Mouse (Mus musculus) heart, adult 8-10 months (tissue): ENCODE data around the gene F11r. TPM values are rescaled to one million over a fixed set of nuclear protein-coding genes. Genes with fewer than 3 reads are reported as not detected.

Experiments used
- total RNA-seq, 4 experiments: library from RNA; stranded (reverse); gene quantifications; 2 replicates each; pipeline ENCODE4 v1.2.4; 2022

Gene F11r
- total RNA-seq, 4 experiments from 2014 or later = 34.5 to 36.2 (median 35.6) TPM

Other genes starting within 250 kb of the F11r start
- 100 to 1,000 TPM; 193 to 360 (median 253) TPM for gene Pcp4l1, start 241.3 kb upstream of the F11r start, total RNA-seq
- not detected for gene Nr1i3, start 223.6 kb upstream of the F11r start, total RNA-seq
- 100 to 1,000 TPM in 1 of 4 experiments, 10 to 100 TPM in 3; 94.3 to 111 (median 97.4) TPM for gene Tomm40l, start 215.0 kb upstream of the F11r start, total RNA-seq
- 1 to 10 TPM; 1.8 to 4.9 (median 1.9) TPM for gene Apoa2, start 212.5 kb upstream of the F11r start, total RNA-seq
- gene Fcer1g, start 203.2 kb upstream of the F11r start, total RNA-seq = 10 to 100 TPM in 2 of 4 experiments, 1 to 10 TPM in 2; 8.2 to 14.4 (median 11.5) TPM
- gene Adamts4, start 187.1 kb upstream of the F11r start, total RNA-seq = under 1 TPM; 0.19 to 0.60 (median 0.25) TPM
- gene Ndufs2, start 186.1 kb upstream of the F11r start, total RNA-seq = 1,000 to 10,000 TPM; 1,619 to 1,708 (median 1,672) TPM
- 10 to 100 TPM; 15.4 to 20.8 (median 19.1) TPM for gene B4galt3, start 167.2 kb upstream of the F11r start, total RNA-seq
- 10 to 100 TPM; 11.9 to 16.6 (median 12.7) TPM for gene Ppox, start 156.3 kb upstream of the F11r start, total RNA-seq
- gene Usp21, start 149.5 kb upstream of the F11r start, total RNA-seq = 10 to 100 TPM; 18.9 to 21.1 (median 19.9) TPM
- 10 to 100 TPM; 88.2 to 96.3 (median 90.7) TPM for gene Ufc1, start 142.5 kb upstream of the F11r start, total RNA-seq
- 10 to 100 TPM; 21.2 to 26.1 (median 21.9) TPM for gene Dedd, start 108.4 kb upstream of the F11r start, total RNA-seq
- 10 to 100 TPM; 26.9 to 36.8 (median 29.4) TPM for gene Nit1, start 91.9 kb upstream of the F11r start, total RNA-seq
- 100 to 1,000 TPM in 1 of 4 experiments, 10 to 100 TPM in 3; 55.3 to 103 (median 78.2) TPM for gene Pfdn2, start 91.9 kb upstream of the F11r start, total RNA-seq
- gene Klhdc9, start 76.7 kb upstream of the F11r start, total RNA-seq = under 1 TPM in 1 of 4 experiments, not detected in 3; 0.16 TPM
- under 1 TPM in 3 of 4 experiments, not detected in 1; 0.11 to 0.38 (median 0.25) TPM for gene Nectin4, start 67.4 kb upstream of the F11r start, total RNA-seq
- gene Arhgap30, start 48.6 kb upstream of the F11r start, total RNA-seq = 1 to 10 TPM; 1.7 to 3.0 (median 2.0) TPM
- gene Usf1, start 26.2 kb upstream of the F11r start, total RNA-seq = 10 to 100 TPM; 43.0 to 48.4 (median 45.2) TPM
- gene Tstd1, start 18.7 kb upstream of the F11r start, total RNA-seq = 1 to 10 TPM in 3 of 4 experiments, under 1 TPM in 1; 0.75 to 2.0 (median 1.3) TPM
- gene Alyref2, start 65.9 kb downstream of the F11r start, total RNA-seq = 1 to 10 TPM; 1.8 to 2.8 (median 2.1) TPM
- not detected for gene Itln1, start 97.8 kb downstream of the F11r start, total RNA-seq
- gene Cd244a, start 121.7 kb downstream of the F11r start, total RNA-seq = 1 to 10 TPM in 1 of 4 experiments, under 1 TPM in 3; 0.09 to 1.3 (median 0.17) TPM
- under 1 TPM; 0.16 to 0.49 (median 0.31) TPM for gene Ly9, start 169.9 kb downstream of the F11r start, total RNA-seq
- gene Slamf7, start 215.5 kb downstream of the F11r start, total RNA-seq = under 1 TPM; 0.16 to 0.32 (median 0.28) TPM
- 1 to 10 TPM; 1.1 to 2.7 (median 1.6) TPM for gene Cd48, start 244.5 kb downstream of the F11r start, total RNA-seq